Mouse (Mus musculus) adipocyte (in vitro differentiated cells): Measurements from ENCODE around the gene Pla2g5.

Experiments used
- DNase-seq: peaks from one replicate; pipeline ENCODE4 v3.0.0-alpha.2; 2016; ENCODE audit warnings: low spot score

The Pla2g5 gene

GRCm38 (mm10) chr4:138796513-138797216 lies 66.6 kb downstream of the Pla2g5 start:
- no peak for DNase-seq

GRCm38 (mm10) chr4:138794344-138794743 lies 68.9 kb downstream of the Pla2g5 start:
- no peak for DNase-seq

- DNase-seq: no peak
These were observed 70.0 kb downstream of the Pla2g5 start for GRCm38 (mm10) chr4:138793276-138793675.

GRCm38 (mm10) chr4:138792599-138792998 lies 70.7 kb downstream of the Pla2g5 start:
- no peak for DNase-seq

- no peak for DNase-seq
These were observed 71.8 kb downstream of the Pla2g5 start for GRCm38 (mm10) chr4:138791452-138791851.

GRCm38 (mm10) chr4:138788381-138788780 lies 74.9 kb downstream of the Pla2g5 start:
- no peak for DNase-seq

GRCm38 (mm10) chr4:138786141-138786540 lies 77.1 kb downstream of the Pla2g5 start:
- no peak for DNase-seq

- no peak for DNase-seq
These were observed 77.6 kb downstream of the Pla2g5 start for GRCm38 (mm10) chr4:138785721-138786120.

GRCm38 (mm10) chr4:138782098-138782497 lies 81.2 kb downstream of the Pla2g5 start:
- DNase-seq: no peak

- no peak for DNase-seq
These were observed 83.0 kb downstream of the Pla2g5 start for GRCm38 (mm10) chr4:138780300-138780699.

GRCm38 (mm10) chr4:138777417-138778407 lies 85.6 kb downstream of the Pla2g5 start:
- no peak for DNase-seq

GRCm38 (mm10) chr4:138775435-138775834 lies 87.8 kb downstream of the Pla2g5 start, which contains the start of gene Pla2g2d:
Gene Pla2g2d, plus strand, starts transcription at chr4:138775735.
- no peak for DNase-seq

- DNase-seq: no peak
These were observed 90.9 kb downstream of the Pla2g5 start for GRCm38 (mm10) chr4:138772386-138772785.

- DNase-seq: no peak
These were observed 91.3 kb downstream of the Pla2g5 start for GRCm38 (mm10) chr4:138771970-138772369.

GRCm38 (mm10) chr4:138762266-138762665 lies 101.0 kb downstream of the Pla2g5 start:
- DNase-seq: no peak

GRCm38 (mm10) chr4:138757416-138757815 lies 105.9 kb downstream of the Pla2g5 start, which contains the start of gene Pla2g2f:
Gene Pla2g2f, minus strand, starts transcription at chr4:138757626.
- DNase-seq: no peak

- DNase-seq: no peak
These were observed 107.3 kb downstream of the Pla2g5 start for GRCm38 (mm10) chr4:138755983-138756382.

- no peak for DNase-seq
These were observed 107.8 kb downstream of the Pla2g5 start for GRCm38 (mm10) chr4:138755439-138755838.

- no peak for DNase-seq
These were observed 108.8 kb downstream of the Pla2g5 start for GRCm38 (mm10) chr4:138754432-138754831.

- DNase-seq: no peak
These were observed 109.7 kb downstream of the Pla2g5 start for GRCm38 (mm10) chr4:138753608-138754007.

GRCm38 (mm10) chr4:138752603-138753002 lies 110.7 kb downstream of the Pla2g5 start:
- DNase-seq: no peak
